Comparison of ENCODE assay signal across 13 mouse cellular contexts in genomic region chrX:166626866-166627570, GRCm38 (mm10). TPM values are rescaled to one million over a fixed set of nuclear protein-coding genes. Genes with fewer than 3 reads are reported as not detected.
DNase-seq lines count a peak whose midpoint lies in the region; ATAC-seq and TF ChIP-seq lines count a peak whose summit lies in the region.
"Had no signal": no experiment of that assay in that cellular context is flagged by ENCODE, and none has a peak within 500 bp of the region (broad histone marks: within the 10 kb centered on the region; RNA-seq: fewer than 3 reads in every experiment).

No protein-coding gene starts in this region.

- no peaks in the 10 kb centered on the region for H3K9me3 ChIP-seq in heart, embryonic 10.5 days
- H3K9me3 ChIP-seq in embryonic facial prominence, embryonic 13.5 days, result no peaks in the 10 kb centered on the region

- H3K4me2 ChIP-seq in embryonic facial prominence, embryonic 13.5 days, result no peak overlapping the region

- peak; percentile 8 for DNase-seq in heart, adult 8-10 months (ENCODE audit: low spot score)
- no peak for DNase-seq in heart, embryonic 10.5 days (ENCODE audit: low spot score)
- peak; percentile 8 for DNase-seq in lung, adult 2 months
- peak; percentile 34 for DNase-seq in retina, postnatal 1 day
- no peak for DNase-seq in adrenal gland, postnatal 25 days
- no peak for DNase-seq in frontal cortex, postnatal 36 days (ENCODE audit: low spot score in 2 of 2)
- no peak for DNase-seq in adrenal gland, adult 18-20 months (ENCODE audit: low spot score in 2 of 2)
- DNase-seq: gastrocnemius, postnatal 14 days; kidney, adult 11 months; layer of hippocampus, postnatal 36 days; thymus, adult 18-20 months had no signal

- H3K9ac ChIP-seq in embryonic facial prominence, embryonic 13.5 days, result no peak overlapping the region

- WGBS in heart, embryonic 10.5 days, result 53% methylated on average over 3 of the region's 3 CpGs
- WGBS in embryonic facial prominence, embryonic 13.5 days, result 40% methylated on average over 3 of the region's 3 CpGs
- WGBS in lung, adult 2 months, result 47% methylated on average over 3 of the region's 3 CpGs

- H3K27ac ChIP-seq in heart, embryonic 10.5 days, result no peak overlapping the region
- peak overlapping the region; percentile 82 for H3K27ac ChIP-seq in embryonic facial prominence, embryonic 13.5 days

- H3K36me3 ChIP-seq in heart, embryonic 10.5 days, result no peaks in the 10 kb centered on the region
- H3K36me3 ChIP-seq in embryonic facial prominence, embryonic 13.5 days, result no peaks in the 10 kb centered on the region

- ATAC-seq in embryonic facial prominence, embryonic 13.5 days (ENCODE audit: insufficient number of reproducible peaks, insufficient read depth, low FRiP score, low TSS enrichment, low read depth), result 0 out of 2 replicates have a peak, but pooled peaks have one; percentile 20

- no peak overlapping the region for H3K4me3 ChIP-seq in heart, embryonic 10.5 days
- no peak overlapping the region for H3K4me3 ChIP-seq in embryonic facial prominence, embryonic 13.5 days
- no peak overlapping the region for H3K4me3 ChIP-seq in lung, adult 2 months (replicated peaks; ENCODE audit: extremely low read depth, low read depth, low read length)

- no peak for TF ChIP-seq CTCF in lung, adult 2 months (IDR thresholded peaks at IDR 0.05; ENCODE audit: insufficient read depth, low read length)

- no peaks in the 10 kb centered on the region for H3K4me1 ChIP-seq in heart, embryonic 10.5 days
- peaks cover 4% of the 10 kb centered on the region for H3K4me1 ChIP-seq in embryonic facial prominence, embryonic 13.5 days
- H3K4me1 ChIP-seq in lung, adult 2 months (ENCODE audit: control insufficient read depth, insufficient read depth, low read length), result no peaks in the 10 kb centered on the region; the same call in 1 of the 2 replicates

- H3K27me3 ChIP-seq in heart, embryonic 10.5 days (ENCODE audit: insufficient read depth, poor library complexity, severe bottlenecking), result no peaks in the 10 kb centered on the region; the same call in 1 of the 2 replicates
- H3K27me3 ChIP-seq in embryonic facial prominence, embryonic 13.5 days, result peaks cover 29% of the 10 kb centered on the region

- TF ChIP-seq POLR2A in lung, adult 2 months (IDR thresholded peaks at IDR 0.05; ENCODE audit: borderline replicate concordance, extremely low read depth, low read depth, low read length), result no peak

RNA-seq across cellular contexts. Expression of gene Egfl6, which starts 41.5 kb away (rescaled TPM):
- total RNA-seq in heart, adult 8-10 months (2022), result under 1 TPM in 3 of 4 experiments, not detected in 1; 0.09 to 0.72 (median 0.47) TPM
- 1.9 and 2.3 TPM in 2 replicates for polyA plus RNA-seq in heart, embryonic 10.5 days (2016; fragmentation: Nextera tagmentation; extraction: Ambion mirVana)
- 130 and 154 TPM in 2 replicates for polyA plus RNA-seq in embryonic facial prominence, embryonic 13.5 days (2015; fragmentation: Nextera tagmentation; extraction: Ambion mirVana)
- polyA plus RNA-seq in lung, adult 2 months (2012; rRNA removed), result 20.7 and 27.4 TPM in 2 replicates
- 23.9 and 24.9 TPM in 2 replicates for total RNA-seq in adrenal gland, postnatal 25 days (2021)
- total RNA-seq in adrenal gland, adult 18-20 months (2021), result 10 to 100 TPM; 13.5 to 18.4 TPM
- total RNA-seq: megakaryocyte-erythroid progenitor cell, adult 5-6 weeks had no signal

Comparison
In these comparisons a context has a peak if more than half of its experiments do, and no peak if none do; other contexts are left out.
1. DNase-seq: peak in heart, adult 8-10 months (single experiment), lung, adult 2 months (single experiment) and retina, postnatal 1 day (single experiment); none in heart, embryonic 10.5 days (single experiment), adrenal gland, postnatal 25 days (single experiment), frontal cortex, postnatal 36 days (0 of 2) and adrenal gland, adult 18-20 months (0 of 2).
2. RNA of gene Egfl6, which starts 41.5 kb away (total RNA-seq): 23.9 to 24.9 TPM in adrenal gland, postnatal 25 days and 13.5 to 18.4 TPM in adrenal gland, adult 18-20 months; 0.09 to 0.72 TPM in heart, adult 8-10 months; every median in the first group is over 4 times any median in the second.